Mouse (Mus musculus) bone marrow, adult 2 months (tissue): ENCODE measurements around the gene Mosmo.

Experiments used
- CTCF ChIP-seq: fragments of 200-500 bp; IDR thresholded peaks from 2 replicates; pipeline ENCODE4 v1.5.1; 2011; ENCODE audit warnings: low read length, control low read depth; ENCODE audit not compliant: control insufficient read depth, insufficient read depth
- POLR2A ChIP-seq: fragments of 200-500 bp; IDR thresholded peaks from 2 replicates; pipeline ENCODE4 v1.6.1; 2011; ENCODE audit warnings: low read depth, mild to moderate bottlenecking, control low read depth, low read length, borderline replicate concordance; ENCODE audit not compliant: control insufficient read depth

- TF ChIP-seq POLR2A (no peak), CTCF (no peak)
Observed at GRCm38 (mm10) chr7:120643217-120643616, 34.2 kb upstream of the Mosmo start.
